Mouse (Mus musculus) embryonic facial prominence, embryonic 11.5 days (tissue): ENCODE measurements at regions not wholly inside any gene's neighbourhood (a gene's known extent, or its start where the extent isn't known, plus 50 kb on each side); places are given as distances from the start of the nearest gene placed in this dataset.
A peak's percentile ranks its signal among the peaks of the same experiment; 100 is the strongest.

ENCODE experiments used
- ATAC-seq: fragments of 200-750 bp; cut with Nextera tagmentation; replicated peaks from 2 replicates; pipeline ENCODE4 v1.8.0; 2017; ENCODE audit warnings: low read depth; ENCODE audit not compliant: insufficient number of reproducible peaks, low FRiP score, low TSS enrichment
- DNase-seq: peaks from one replicate; pipeline ENCODE4 v3.0.0-alpha.2; 2015; ENCODE audit warnings: low spot score
- H3K27ac ChIP-seq: fragments of 300-500 bp; sonication (generic); replicated peaks from 2 replicates; pipeline ENCODE4 v1.5.1; 2014; ENCODE audit warnings: mild to moderate bottlenecking, low read depth, low read length, control low read depth
- H3K27me3 ChIP-seq: fragments of 300-500 bp; sonication (generic); 2 replicates; pipeline ENCODE4 v1.6.1; 2014; ENCODE audit warnings: mild to moderate bottlenecking, low read length, moderate library complexity, mixed read lengths; ENCODE audit not compliant: control insufficient read depth, insufficient read depth
- H3K36me3 ChIP-seq: fragments of 300-500 bp; sonication (generic); replicated peaks from 2 replicates; pipeline ENCODE4 v1.6.1; 2014; ENCODE audit warnings: low read depth, mild to moderate bottlenecking, low read length, moderate library complexity, mixed read lengths; ENCODE audit not compliant: control insufficient read depth, insufficient read depth
- H3K4me1 ChIP-seq: fragments of 300-500 bp; sonication (generic); 2 replicates; pipeline ENCODE4 v1.6.1; 2014; ENCODE audit warnings: low read length, mixed read lengths; ENCODE audit not compliant: control insufficient read depth, insufficient read depth
- H3K4me2 ChIP-seq: fragments of 300-500 bp; sonication (generic); 2 replicates; pipeline ENCODE4 v1.6.1; 2014; ENCODE audit warnings: low read depth, mild to moderate bottlenecking, control low read depth, low read length, moderate library complexity
- H3K4me3 ChIP-seq: fragments of 300-500 bp; sonication (generic); 2 replicates; pipeline ENCODE4 v1.5.1; 2014; ENCODE audit warnings: low read depth, low read length, control low read depth
- H3K9ac ChIP-seq: fragments of 300-500 bp; sonication (generic); replicated peaks from 2 replicates; pipeline ENCODE4 v1.6.1; 2014; ENCODE audit warnings: mild to moderate bottlenecking, control low read depth, low read length
- H3K9me3 ChIP-seq: fragments of 300-500 bp; sonication (generic); replicated peaks from 2 replicates; pipeline ENCODE4 v1.6.1; 2016; ENCODE audit warnings: mild to moderate bottlenecking, low read length, inconsistent platforms, mixed read lengths; ENCODE audit not compliant: control insufficient read depth
- WGBS: fragments of 180-500 bp; shearing (Covaris S2); extraction: QIAGEN DNeasy Blood & Tissue Kit; methylation state at CpG from one replicate; pipeline ENCODE4 v1.1.7; 2014; 5-methylcytosine and 5-hydroxymethylcytosine counted together

DNA sequence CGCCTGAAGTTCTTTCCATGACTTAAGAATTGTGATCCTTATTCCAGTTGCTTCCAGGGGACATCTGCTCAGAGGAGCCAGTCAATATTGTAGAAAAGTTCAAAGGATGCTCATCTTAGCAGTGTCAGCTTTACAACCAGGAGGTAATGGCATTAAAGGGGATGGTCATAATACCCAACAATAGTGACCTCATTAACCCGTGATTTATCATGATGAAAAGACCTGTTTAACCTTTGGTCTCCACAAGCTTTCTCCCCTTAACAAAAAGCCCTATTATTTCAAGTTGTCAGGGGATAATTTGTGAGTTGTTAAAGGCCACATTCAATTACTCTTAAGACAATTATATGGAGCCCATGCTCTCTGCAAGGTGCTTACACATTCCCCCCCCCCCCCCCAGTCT lies 54.3 kb upstream of the Htatip2 start:
- ATAC-seq: no peak
- no peaks in the 10 kb centered on the region for H3K4me1 ChIP-seq
- DNase-seq: no peak
- H3K4me3 ChIP-seq: no peak overlapping the region
- H3K9ac ChIP-seq: no peak overlapping the region
- H3K27ac ChIP-seq: no peak overlapping the region
- no peaks in the 10 kb centered on the region for H3K36me3 ChIP-seq
- peaks cover 9% of the 10 kb centered on the region for H3K27me3 ChIP-seq
- WGBS: 14% methylated on average over 2 of the region's 2 CpGs
- no peaks in the 10 kb centered on the region for H3K9me3 ChIP-seq
- H3K4me2 ChIP-seq: no peak overlapping the region

- Histone ChIP-seq H3K4me2 (no peak overlapping the region), H3K4me1 (no peaks in the 10 kb centered on the region), H3K27me3 (peaks cover 11% of the 10 kb centered on the region), H3K4me3 (no peak overlapping the region), H3K27ac (no peak overlapping the region), H3K9me3 (no peaks in the 10 kb centered on the region), H3K9ac (no peak overlapping the region), H3K36me3 (no peaks in the 10 kb centered on the region)
- DNase-seq (no peak), ATAC-seq (no peak)
- 16% methylated on average over 8 of the region's 8 CpGs for WGBS
Observed at GRCm38 (mm10) chr7:49700734-49701133, 58.2 kb upstream of the Htatip2 start.

DNA sequence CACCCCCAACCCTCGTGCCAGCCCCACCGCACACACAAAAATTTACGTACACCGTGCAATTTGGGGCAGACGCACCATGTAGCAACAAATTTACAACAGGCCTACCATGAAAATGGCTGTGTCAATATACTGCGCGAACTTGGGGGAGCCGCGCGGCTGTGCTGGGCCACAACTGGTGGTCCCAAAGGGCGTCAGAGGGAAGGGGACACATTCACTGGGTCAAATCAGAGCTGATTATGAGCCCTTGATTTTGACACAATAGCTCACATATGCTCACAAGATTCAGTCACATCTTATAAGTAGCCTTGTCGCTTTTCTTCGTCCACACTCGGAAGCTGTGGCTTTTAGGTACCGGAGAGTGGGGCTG lies 58.9 kb upstream of the Htatip2 start:
- Histone ChIP-seq H3K4me3 (no peak overlapping the region), H3K4me2 (no peak overlapping the region), H3K27me3 (peaks cover 11% of the 10 kb centered on the region), H3K9ac (no peak overlapping the region), H3K36me3 (no peaks in the 10 kb centered on the region), H3K27ac (no peak overlapping the region), H3K4me1 (no peaks in the 10 kb centered on the region), H3K9me3 (no peaks in the 10 kb centered on the region)
- ATAC-seq: no peak; the same call in 1 of the 2 replicates
- 52% methylated on average over 15 of the region's 15 CpGs for WGBS
- no peak for DNase-seq

DNA sequence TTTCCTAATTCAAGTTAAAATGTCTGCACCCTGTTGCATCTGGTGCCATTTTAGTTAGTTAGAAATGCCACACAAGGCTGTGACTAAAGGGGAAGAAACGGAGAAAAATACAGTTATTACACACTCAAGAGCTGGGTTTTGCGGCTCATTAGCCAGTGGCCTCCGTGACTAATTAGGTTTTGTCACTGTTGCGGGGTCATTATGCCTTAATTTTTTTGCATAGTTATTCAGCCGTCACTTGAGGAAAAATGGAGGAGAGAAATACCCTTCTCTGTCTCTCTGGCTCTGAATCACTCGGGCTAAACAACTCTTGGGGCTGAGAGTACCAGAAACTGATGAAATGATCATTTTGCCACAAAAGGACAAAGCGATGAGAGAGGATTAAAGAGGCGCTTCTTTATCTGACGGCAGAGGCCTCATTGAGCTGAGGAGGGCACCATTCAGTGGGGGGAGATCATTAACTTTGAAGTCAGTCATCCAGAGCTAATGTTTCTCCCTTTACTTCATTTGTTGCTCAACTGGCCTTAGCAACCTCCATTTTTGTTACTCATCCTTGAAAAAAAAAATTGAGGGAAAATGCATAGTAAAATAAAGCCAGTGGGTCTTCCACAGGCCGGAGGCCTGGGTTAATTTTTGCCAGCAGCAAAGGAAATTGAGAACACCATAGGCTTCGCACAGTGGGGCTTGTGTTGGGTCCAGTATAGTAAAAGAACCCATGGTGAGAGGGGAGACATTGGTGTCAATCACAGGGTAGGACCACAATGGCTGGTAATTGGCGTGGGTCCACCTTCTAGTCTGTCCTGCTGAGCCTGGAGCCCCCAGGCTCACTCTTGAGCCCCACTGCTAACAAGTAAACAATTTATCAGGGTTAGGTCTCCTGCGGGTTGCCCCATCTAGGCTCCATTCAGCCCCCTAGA lies 59.5 kb upstream of the Htatip2 start:
- H3K4me2 ChIP-seq: no peak overlapping the region
- H3K27me3 ChIP-seq: peaks cover 11% of the 10 kb centered on the region
- DNase-seq (no peak), ATAC-seq (0 out of 2 replicates have a peak, but pooled peaks have one; percentile 39)
- H3K27ac ChIP-seq: no peak overlapping the region
- no peak overlapping the region for H3K9ac ChIP-seq
- WGBS: 32% methylated on average over 13 of the region's 13 CpGs
- H3K4me1 ChIP-seq: no peaks in the 10 kb centered on the region
- no peaks in the 10 kb centered on the region for H3K9me3 ChIP-seq
- no peak overlapping the region for H3K4me3 ChIP-seq
- no peaks in the 10 kb centered on the region for H3K36me3 ChIP-seq

DNA sequence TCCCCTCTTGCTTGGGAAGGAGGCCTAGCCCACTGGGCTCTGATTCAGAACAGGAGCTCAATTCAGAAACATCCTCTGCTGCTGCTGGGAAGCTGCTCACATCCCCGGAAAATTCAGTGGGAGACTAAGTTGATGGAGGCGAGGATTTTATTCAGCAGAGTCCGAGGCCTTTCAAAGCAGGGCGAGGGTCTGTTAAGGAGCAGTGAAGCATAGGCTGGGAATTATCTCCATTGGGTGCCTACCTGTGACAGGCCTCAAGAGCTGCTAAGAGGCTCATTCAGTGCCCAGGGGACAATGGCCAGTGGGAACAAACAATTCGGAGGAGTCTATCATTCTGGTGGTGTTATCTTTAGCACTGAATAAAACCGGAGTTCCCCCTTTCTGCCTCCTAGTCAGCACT lies 59.6 kb upstream of the Dbx1 start:
- ATAC-seq (no peak), DNase-seq (no peak)
- no peak overlapping the region for H3K4me3 ChIP-seq
- no peak overlapping the region for H3K27ac ChIP-seq
- WGBS: 21% methylated on average over 6 of the region's 6 CpGs
- no peak overlapping the region for H3K9ac ChIP-seq
- peaks cover 9% of the 10 kb centered on the region for H3K27me3 ChIP-seq
- H3K4me2 ChIP-seq: no peak overlapping the region
- H3K9me3 ChIP-seq: no peaks in the 10 kb centered on the region
- H3K4me1 ChIP-seq: no peaks in the 10 kb centered on the region
- H3K36me3 ChIP-seq: no peaks in the 10 kb centered on the region

DNA sequence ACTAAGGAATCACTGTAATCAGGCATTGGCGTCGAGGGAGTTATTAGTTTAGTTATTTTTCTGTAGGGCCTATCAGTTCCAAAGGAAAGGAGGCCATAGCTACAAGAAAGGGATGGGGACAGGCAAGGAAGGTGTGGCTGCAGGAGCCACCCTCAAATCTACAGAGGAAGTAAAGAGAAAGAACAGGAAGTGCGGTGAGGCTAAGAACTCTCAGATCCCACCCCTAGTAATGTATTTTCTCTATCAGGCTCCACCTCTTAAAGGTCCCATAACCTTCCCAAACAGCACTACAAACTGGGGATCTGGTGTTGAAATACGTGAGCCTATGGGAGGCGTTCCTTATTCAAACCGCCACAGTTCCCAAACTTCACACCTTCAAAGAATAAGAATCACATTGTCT lies 52.9 kb upstream of the Dbx1 start:
- peaks cover 20% of the 10 kb centered on the region for H3K27me3 ChIP-seq
- no peak overlapping the region for H3K4me3 ChIP-seq
- WGBS: 32% methylated on average over 6 of the region's 6 CpGs
- H3K9ac ChIP-seq: no peak overlapping the region
- DNase-seq (no peak), ATAC-seq (no peak)
- no peaks in the 10 kb centered on the region for H3K9me3 ChIP-seq
- H3K27ac ChIP-seq: no peak overlapping the region
- no peaks in the 10 kb centered on the region for H3K36me3 ChIP-seq
- H3K4me1 ChIP-seq: peaks cover 3% of the 10 kb centered on the region; the same call in 1 of the 2 replicates
- no peak overlapping the region for H3K4me2 ChIP-seq

GRCm38 (mm10) chr7:49688521-49689399 lies 52.1 kb upstream of the Dbx1 start:
- 3% methylated on average over 10 of the region's 10 CpGs for WGBS
- DNase-seq (no peak), ATAC-seq (no peak)
- H3K9me3 ChIP-seq: no peaks in the 10 kb centered on the region
- H3K9ac ChIP-seq: no peak overlapping the region
- peaks cover 3% of the 10 kb centered on the region; the same call in 1 of the 2 replicates for H3K4me1 ChIP-seq
- H3K27ac ChIP-seq: no peak overlapping the region
- H3K4me3 ChIP-seq: no peak overlapping the region
- H3K4me2 ChIP-seq: no peak overlapping the region
- H3K36me3 ChIP-seq: no peaks in the 10 kb centered on the region
- H3K27me3 ChIP-seq: peaks cover 22% of the 10 kb centered on the region
